Mouse (Mus musculus) kidney, postnatal 4 days (tissue): ENCODE data around the gene Kat8.

Experiments used
- DNase-seq, 2 experiments: peaks; one replicate each; pipeline ENCODE4 v3.0.0; 2021; ENCODE audit warnings: mixed read lengths in 2 of 2

The Kat8 gene

GRCm38 (mm10) chr7:127898179-127898956 lies 13.9 kb upstream of the Kat8 start:
- DNase-seq = peak; percentile 46 to 62

DNA sequence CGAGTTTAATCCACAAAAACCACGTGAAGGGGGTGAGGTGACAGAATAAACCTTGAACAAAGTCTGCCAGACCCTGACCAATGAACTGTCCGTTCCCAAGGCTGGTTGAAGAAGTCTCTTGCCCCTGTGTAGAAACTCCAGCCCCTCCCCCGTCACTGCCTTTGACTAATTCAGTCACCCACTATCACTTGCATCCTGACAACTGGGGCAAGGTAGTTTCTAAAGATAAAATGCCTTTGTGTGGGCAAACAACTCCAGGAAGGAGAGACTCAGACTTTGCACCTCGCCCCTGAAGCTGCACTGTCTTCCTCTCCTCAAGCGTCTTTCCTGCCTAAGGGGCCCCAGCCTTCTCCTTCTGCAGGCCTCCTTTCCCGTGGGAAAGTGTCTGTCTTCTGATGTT lies 12.3 kb upstream of the Kat8 start:
- peak in 1 of 2 experiments; percentile 38 for DNase-seq

GRCm38 (mm10) chr7:127901772-127902171 lies 10.5 kb upstream of the Kat8 start:
- DNase-seq = no peak

- DNase-seq = peak; percentile 84 to 92
These were observed 8.1 kb upstream of the Kat8 start, which contains the start of gene Bckdk for GRCm38 (mm10) chr7:127903971-127904796. Gene Bckdk (plus strand): TSS chr7:127904082.

DNA sequence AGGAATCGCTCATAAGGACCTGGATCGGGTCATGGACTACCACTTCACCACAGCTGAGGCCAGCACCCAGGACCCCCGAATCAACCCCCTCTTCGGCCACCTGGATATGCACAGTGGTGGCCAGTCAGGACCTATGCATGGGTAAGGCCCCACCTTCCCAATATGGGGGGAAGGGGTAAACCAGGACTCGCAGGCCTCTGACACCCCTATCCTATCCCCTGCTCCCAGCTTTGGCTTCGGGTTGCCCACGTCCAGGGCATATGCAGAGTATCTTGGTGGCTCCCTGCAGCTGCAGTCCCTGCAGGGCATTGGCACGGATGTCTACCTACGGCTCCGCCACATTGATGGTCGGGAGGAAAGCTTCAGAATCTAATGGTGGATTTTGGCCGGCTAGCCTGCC lies 4.4 kb upstream of the Kat8 start:
- no peak for DNase-seq

DNA sequence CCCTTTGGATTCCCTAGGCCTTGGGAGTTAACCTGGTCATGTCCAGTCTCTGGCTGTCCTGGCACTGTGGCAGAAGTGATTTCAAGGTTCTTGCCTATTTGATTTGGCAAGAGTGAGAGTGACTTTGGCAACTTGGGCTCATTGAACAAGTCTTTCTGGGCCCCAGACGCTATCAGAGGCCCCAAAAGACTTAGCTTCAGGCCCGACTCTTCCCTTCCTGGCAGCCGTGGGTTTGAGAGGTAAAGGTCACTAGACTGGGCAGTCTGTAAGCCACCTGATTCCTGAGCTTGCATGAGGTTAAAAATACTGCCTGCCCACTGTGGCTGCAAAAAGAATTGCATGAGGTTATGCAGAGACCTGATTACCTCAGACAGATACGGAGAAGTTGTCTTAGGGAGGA lies 3.7 kb upstream of the Kat8 start:
- DNase-seq = no peak

DNA sequence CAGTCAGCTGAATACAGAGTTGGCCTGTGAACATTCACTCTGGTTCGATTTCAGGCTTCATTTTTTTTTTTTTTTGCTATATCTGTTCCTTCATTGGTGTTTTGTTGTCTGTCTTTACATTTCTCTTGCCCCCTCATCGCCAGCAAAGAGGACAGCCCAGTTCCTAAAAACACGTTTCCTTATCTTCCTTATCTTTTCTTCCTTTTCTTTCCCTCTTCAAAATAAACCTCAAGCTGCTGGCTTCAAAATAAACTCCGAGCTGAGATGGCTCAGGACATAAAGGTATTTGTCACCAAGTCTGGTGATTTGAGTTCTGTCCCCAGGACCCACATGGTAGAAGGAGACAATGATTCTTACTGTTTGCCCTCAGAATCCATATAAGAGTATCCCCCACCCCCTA lies 622 bp downstream of the Kat8 start:
- DNase-seq = no peak

DNA sequence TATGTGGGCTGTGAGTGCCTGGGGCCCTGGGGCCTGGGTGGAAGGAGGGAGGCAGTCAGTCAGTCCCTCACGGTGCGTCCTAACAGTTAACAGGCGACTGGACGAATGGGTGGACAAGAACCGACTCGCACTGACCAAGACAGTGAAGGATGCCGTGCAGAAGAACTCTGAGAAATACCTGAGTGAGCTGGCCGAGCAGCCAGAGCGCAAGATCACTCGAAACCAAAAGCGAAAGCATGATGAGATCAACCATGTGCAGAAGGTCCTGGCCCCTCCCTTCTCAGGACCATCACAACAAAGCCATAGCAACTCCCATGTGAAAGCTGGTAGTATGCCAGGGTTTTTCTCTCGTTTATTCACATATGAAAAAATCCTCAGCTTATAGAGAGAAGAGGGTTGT lies 3.0 kb downstream of the Kat8 start:
- DNase-seq = no peak

DNA sequence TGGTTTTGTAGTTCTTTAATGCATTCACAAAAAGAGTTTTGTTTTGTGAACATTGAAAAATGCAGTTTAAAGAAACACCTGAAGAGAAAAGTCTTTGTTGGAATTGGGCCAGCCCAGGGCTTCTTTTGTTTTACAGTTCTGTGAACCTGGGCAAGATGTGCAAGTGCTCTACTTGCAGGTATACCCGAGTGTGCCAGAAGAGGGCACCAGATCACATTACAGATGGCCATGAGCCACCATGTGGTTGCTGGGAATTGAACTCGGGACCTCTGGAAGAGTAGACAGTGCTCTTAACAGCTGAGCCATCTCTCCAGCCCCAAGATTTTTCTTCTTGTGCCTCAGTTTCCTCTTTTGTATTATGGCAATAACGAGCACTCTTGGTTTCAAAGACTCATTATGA lies 5.9 kb downstream of the Kat8 start:
- peak; percentile 76 to 81 for DNase-seq

DNA sequence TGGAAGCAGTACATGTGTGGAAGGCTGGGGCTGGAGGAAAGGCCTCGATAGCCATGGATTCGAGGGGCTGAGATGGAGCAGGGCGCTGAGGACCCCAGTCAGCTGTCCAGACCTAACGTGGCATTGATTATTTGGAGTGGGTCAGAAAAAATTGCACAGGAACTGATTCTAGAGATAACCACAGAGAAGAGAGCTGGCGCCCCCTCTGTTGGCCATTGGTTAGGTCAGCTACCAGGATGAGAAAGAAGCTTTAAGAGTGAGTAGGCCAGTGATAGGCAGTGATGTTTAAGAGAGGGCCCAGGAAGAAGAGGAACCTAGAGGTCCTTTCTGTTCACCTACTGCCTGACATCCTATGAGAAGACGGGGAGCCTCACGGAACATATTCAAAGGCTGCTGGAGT lies 7.0 kb downstream of the Kat8 start:
- DNase-seq = peak; percentile 65 to 72

DNA sequence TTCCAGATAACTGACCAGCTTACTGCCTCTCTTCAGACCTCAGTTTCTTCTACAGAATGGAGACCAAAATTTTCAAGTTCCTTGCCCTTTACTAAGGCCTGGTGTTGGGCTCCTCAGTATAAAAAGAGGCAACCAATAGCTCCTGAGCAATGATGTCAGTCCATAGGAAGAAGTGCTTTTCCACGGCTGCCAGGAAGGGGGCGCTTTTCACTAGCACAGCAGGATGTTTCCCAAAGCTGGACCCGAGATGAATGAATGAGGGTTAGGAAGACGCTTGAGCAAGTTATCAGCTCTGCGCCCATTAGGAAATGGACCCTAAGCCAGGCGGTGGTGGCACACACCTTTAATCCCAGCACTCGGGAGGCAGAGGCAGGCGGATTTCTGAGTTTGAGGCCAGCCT lies 9.2 kb downstream of the Kat8 start:
- peak; percentile 62 to 75 for DNase-seq

GRCm38 (mm10) chr7:127922451-127923275 lies 10.3 kb downstream of the Kat8 start:
- DNase-seq = no peak

DNA sequence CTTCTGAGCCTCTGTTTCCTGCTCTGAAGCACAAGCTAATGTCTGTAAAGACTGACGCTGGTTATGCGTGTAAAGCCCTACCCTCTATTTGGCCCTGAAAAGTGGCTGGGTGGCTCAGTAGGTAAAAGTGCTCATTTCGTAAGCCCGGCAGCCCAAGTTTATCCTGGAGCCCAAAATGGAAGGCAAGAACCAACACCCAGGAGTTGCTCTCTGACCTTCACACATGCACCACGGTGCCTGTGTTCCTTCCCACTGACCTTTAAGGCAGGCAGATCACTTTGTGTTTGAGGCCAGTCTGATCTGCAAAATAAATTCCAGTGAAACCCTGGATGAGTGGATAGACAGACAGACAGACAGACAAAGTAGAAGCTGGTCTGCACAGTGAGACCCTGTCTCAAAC lies 11.4 kb downstream of the Kat8 start:
- no peak for DNase-seq

DNA sequence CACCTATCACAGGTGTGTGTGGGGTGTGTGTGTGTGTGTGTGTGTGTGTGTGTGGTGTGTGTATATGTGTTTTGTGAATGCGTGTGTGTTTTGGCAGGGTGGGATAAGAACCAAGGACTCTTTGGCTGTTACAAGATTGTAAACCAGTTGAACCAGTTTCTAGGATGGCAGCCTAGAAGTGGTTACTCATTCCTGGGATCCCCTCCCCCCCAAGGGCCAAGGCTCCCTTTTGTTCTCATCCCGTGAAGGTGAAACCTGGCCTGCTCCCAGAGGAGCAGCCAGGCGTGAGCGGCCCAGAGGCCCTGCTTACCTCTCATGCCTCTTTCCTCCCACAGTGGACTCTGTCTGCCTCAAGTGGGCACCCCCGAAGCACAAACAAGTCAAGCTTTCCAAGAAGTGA lies 12.9 kb downstream of the Kat8 start:
- DNase-seq = peak; percentile 80 to 88

DNA sequence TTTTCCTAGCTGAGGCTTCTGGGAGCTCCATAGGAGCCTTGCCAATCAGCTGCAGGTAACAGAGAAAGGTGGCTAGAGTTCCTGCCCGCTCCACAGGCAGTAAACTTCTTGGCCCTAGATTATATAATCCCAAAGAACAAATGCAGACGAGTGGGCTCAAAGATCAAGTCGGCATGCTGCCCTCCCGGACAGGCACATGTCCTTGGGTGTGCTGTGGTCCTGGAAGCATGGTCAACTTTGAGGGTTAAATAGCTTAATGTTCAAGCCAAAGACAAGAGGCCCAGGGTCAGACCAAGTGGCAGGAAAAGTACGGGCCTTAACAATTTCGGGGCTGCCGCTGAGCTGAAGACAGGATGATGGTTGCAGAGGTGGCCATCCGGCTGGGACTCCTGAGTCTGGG lies 13.8 kb downstream of the Kat8 start:
- DNase-seq = peak in 1 of 2 experiments; percentile 57

DNA sequence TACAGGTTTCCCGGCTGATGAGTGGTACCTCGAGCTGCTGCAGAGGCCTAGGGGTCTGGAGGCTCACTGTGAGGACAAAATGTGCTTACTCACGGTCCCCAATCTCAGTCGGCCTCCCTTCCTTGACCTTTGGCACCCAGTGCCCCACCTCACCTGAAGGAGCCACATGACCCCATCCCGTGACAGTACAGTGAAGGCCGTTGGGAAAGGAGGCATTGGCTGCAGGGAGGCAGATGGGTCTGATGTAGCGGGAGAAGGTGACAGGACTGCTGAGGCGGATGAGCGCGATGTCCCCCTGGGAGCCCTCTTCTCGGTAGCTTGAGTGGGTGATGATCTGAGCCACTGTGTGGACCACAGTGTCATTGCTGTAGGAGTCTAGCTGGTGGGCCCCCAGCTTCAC lies 14.5 kb downstream of the Kat8 start:
- DNase-seq = no peak

DNA sequence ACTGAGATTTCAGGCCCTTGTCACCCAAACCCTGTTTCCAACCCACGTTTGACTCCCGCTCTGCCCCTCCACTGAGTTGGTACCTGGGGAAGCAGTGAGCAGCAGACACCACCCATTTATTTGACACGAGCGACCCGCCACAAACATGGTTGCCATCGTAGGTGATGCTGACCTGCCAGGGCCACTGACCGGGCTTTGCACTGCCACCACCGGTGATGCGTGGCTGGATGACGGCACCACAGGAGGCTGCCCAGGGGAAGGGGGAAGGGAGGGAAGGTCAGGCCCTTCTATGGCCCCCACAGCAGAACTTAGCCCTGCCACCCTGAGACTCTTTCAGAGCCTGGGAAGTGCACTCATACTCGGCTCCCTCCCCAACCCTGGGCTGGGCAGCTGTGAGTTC lies 15.4 kb downstream of the Kat8 start:
- no peak for DNase-seq

GRCm38 (mm10) chr7:127928596-127928995 lies 16.3 kb downstream of the Kat8 start:
- peak; percentile 47 to 72 for DNase-seq

GRCm38 (mm10) chr7:127929923-127930322 lies 17.6 kb downstream of the Kat8 start, which contains the start of gene Prss8:
Gene Prss8 (minus strand): TSS chr7:127930104.
- peak; percentile 77 to 87 for DNase-seq

- no peak for DNase-seq
These were observed 18.3 kb downstream of the Kat8 start for GRCm38 (mm10) chr7:127930636-127931035.

- peak; percentile 74 to 81 for DNase-seq
These were observed 19.2 kb downstream of the Kat8 start for GRCm38 (mm10) chr7:127931351-127932135.
